Mouse (Mus musculus): Measurements from ENCODE around the gene Lamb3.

The Lamb3 gene

DNA sequence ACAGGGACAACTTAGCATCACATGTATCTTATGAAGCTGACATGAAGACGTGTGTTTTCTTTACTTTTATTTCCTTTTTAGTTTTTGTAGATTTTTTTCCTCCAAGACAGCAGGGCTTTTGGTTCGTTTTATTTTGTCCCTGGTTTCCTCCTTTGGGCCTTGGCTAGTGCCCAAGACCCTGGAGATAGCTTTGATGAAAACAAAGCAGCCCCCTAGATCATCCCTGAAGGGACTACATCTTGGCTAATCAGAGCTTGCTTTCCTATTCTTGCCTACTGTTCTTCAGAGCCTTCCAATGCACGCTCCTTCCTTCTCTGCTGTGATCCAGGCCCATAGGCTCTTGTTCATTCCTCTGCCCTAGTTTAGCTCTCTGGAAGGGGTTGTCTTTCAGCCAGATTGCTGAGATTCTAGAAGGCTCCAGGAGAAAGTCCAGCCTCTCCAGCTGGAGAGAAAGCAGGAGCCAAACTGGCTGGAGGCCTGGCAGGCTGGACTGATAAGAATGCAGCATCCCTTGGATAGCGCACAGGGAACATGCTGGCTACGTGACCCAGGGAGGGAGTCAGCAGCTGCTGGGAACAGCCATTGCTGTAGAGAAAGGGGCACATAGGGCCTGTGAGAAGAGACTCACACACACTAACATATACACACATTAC, 108.3 kb downstream of the Lamb3 start:
- peak; percentile 73 for DNase-seq (ENCODE audit: low read depth, low spot score)

DNA sequence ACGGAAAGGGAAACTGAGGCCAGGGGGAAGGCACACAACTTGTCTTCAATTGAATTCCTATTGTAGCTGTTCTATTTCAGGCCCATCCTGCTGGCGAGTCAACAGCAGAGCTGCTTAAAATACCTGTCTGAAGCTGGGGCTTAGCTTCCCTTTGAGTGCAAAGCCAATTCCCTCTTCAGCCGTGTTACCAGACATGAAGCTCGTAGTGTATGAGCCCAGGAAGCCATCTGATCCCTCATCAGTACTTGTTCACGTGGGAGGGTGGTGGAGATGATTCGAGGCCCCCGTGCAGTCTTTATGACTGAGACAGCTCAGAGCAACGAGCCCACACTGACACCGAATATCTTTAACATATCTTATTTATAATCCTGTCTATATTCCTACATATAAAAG, 108.9 kb downstream of the Lamb3 start:
- no peak for DNase-seq (ENCODE audit: low read depth, low spot score)

DNA sequence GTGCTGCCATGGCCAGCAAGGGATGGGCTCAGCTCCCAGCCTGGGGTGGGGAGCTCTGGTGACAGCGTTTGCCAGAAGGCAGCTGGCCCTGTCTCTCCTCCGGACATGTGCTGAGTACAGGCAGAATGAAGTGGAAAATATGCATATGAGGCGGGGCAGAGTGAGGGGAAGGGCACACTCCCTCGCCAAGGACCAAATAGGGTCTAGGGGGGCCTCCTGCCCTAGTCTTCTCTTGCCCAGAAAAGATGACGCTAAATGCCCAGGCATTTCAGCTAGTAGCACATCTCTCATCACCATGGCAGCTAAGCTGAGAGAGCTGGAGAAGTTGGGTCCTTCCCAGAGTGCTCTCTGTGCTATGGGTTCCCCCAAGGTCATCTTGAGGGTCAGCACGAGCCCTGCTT, 109.7 kb downstream of the Lamb3 start:
- no peak for DNase-seq (ENCODE audit: low read depth, low spot score)

DNA sequence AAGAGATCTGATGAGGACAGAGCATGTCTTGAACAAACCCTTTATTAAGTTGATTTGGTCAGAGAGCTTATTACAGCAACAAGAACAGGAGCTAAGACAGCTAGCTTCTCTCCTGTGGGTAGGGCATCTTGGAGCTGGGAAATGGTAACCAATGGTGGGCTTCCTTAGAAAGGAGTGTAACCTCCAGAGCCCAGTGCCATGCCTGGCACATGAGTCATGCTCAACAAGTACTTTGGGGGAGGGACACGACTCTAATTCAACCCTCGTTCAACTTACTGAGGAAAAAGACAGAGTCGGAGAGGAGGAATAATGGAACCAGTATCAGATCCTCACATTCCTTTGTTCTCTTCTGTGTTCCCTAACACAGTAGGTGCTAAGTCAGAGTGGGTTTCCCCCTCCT, 112.2 kb downstream of the Lamb3 start:
- DNase-seq (ENCODE audit: low read depth, low spot score), result no peak

DNA sequence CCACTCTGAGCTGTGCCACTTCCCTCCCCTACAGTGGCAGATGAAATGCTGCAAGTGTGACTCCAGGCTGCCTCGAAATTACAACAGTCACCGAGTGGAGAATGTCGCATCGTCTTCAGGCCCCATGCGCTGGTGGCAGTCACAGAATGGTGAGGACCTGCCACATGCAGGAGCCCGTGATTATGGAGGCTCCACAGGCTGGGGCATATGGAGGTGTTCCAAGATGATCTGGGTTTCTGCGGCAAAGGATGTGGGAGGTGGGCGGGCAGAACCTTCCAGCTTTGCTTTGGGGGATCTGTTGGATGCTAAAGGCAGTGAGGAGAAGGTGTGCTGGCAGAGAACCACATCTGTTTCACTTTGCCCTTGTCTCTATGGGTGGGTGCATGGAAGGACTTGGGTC, 112.9 kb downstream of the Lamb3 start:
- DNase-seq (ENCODE audit: low read depth, low spot score), result no peak

DNA sequence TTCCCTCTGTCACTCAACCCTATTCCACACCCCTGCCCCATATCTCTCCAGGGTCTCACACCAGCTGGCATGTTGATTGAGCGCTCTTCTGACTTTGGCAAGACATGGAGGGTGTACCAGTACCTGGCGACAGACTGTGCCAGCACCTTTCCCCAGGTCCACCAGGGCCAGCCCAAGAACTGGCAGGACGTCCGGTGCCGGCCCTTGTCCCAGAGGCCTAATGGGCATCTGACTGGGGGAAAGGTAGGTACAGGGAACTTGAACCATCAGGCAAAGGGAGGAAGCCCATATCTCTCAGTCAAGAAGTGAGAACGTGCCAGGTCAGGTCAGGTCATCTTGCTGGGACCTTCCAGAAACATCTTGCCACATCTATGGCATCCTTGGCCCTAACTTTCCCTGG, 116.2 kb downstream of the Lamb3 start:
- no peak for DNase-seq (ENCODE audit: low read depth, low spot score)

DNA sequence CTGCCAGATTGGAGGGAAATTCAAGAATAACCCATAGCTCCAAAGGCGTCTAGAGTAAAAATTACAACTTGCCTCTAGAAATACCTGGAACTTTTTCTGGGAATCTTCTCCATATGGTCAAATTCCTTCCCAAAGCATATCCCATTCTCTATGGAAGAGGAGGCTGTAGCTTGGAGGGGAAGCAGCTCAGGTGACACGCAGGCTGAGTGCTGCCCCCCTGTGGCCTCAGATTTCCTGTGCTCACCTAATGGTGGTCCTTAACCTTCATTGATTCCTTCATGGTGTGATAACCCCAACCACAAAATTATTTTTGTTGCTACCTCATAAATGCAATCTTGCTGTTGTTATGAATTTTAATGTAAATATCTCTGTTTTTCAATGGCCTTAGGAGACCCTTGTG, 116.7 kb downstream of the Lamb3 start:
- no peak for DNase-seq (ENCODE audit: low read depth, low spot score)

DNA sequence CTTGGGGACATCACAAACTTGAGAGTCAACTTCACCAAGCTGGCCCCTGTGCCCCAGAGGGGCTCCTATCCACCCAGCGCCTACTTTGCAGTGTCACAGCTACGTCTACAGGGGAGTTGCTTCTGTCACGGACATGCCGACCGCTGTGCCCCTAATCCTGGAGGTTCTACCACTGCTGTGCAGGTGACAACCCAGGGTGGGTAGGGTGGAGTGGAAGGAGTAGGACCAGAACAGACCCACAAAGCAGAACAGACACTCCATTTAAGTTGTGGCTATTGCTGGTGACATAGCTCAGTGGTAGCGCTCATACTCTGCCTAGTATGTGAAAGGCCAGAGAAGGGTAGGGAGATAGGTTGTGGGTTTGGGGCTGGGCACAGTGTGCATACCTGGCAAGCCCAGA, 118.4 kb downstream of the Lamb3 start:
- DNase-seq (ENCODE audit: low read depth, low spot score), result no peak

DNA sequence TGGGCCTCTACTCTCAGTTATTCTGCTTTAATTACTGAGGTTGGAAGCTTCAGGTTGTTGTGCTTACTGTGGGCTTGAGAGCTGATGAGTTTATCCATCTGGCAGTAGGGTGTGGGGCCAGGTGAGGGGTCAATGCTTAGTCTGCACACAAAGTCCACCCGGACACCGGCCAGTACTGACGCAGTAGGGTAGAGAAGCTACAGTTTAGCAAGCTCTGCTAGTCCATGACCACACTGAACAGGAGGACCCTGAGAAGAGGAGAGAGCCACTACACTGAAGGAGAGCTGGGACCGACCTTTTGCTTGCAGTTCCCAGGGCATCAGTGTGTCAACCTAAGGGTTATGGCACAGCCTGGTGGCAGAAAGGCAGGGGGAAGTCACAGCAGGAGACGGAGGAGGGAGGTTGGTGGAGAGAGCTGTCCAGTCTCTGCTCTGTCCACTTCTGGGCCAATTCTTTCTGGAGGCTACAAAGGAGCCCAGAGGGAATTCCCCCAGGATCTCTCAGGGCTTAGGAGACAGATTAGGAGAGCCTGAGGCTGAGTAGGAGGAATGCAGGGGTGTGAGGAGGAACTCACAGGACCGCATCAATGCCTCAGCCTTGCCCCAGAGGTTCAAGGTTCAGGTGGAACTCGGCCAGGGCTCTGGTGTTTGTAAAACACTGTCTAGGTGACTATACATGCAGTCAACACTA, 119.1 kb downstream of the Lamb3 start:
- DNase-seq (ENCODE audit: low read depth, low spot score), result no peak

DNA sequence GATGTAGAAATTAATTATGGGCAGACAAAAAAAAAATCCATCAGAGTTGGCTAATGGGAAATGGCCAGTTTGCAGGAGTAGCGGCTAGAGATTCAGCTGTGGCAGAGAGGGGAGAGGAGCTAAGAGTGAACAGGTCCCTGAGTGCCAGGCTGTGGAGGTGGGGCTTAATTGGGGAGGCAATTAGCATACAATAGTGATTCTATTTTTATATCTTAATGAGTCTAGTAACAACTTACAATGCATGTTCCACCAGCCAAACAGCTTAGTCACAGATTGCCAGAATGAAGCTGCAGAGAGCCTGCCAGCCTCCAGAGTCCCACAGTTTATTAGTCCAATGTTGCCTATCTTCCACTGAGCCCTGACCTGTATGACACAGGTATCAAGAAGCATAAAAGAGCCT, 119.7 kb downstream of the Lamb3 start:
- no peak for DNase-seq (ENCODE audit: low read depth, low spot score)

DNA sequence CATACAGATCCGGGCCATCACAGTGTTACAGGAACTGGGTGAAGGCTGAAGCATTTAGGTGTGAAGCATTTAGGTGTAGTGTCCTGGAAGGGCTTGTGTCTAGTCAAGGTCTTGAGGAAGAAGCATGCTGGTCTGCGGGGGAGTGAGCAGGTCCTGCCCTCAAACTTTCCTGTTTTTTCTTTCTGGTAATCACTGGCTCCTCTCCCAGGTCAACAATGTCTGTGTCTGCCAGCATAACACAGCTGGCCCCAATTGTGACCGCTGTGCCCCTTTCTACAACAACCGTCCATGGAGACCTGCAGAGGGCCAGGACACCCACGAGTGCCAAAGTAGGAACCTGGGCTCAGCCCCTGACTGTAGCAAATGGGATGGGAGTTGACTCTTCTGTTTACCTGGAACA, 120.2 kb downstream of the Lamb3 start:
- DNase-seq (ENCODE audit: low read depth, low spot score), result no peak

DNA sequence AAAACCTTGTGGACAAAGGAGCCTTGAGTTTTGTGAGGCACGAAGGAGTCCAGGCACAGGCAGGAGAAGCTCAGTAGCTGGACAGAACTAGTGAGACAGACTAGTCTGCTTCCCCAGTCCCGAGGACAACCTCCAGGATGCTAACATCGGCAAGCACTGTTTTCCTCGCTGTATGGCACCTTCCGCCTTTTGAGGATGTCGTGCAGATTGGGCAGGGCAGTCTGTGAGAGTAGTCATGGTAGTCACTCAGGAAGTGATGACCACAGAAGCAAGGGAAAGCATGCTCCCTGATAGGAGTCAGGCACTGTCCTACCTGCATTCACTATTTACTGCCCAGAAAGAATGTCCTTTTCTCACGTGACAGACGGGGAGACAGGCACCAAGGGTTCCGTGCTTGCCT, 122.1 kb downstream of the Lamb3 start:
- no peak for DNase-seq (ENCODE audit: low read depth, low spot score)

DNA sequence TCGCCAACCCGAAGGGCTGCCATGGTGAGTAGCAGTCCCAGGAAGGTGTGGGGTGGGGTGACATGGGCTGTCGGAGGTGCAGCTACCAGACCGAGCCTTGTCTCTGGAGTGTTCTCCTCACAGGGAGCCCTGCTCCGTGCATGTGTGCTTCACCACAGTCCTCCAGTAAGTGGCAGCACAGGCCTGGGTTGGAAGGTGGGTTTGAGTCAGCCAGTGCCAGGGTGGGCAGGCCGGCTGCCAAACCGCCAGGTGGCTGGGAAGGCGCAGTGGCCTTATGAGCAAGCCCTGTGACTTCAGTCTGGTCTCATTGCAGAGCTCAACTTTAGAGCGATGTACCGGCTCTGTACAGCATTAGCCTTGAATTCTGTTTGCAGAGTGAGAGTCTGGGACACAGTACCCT, 122.7 kb downstream of the Lamb3 start:
- peak; percentile 73 for DNase-seq (ENCODE audit: low read depth, low spot score)

DNA sequence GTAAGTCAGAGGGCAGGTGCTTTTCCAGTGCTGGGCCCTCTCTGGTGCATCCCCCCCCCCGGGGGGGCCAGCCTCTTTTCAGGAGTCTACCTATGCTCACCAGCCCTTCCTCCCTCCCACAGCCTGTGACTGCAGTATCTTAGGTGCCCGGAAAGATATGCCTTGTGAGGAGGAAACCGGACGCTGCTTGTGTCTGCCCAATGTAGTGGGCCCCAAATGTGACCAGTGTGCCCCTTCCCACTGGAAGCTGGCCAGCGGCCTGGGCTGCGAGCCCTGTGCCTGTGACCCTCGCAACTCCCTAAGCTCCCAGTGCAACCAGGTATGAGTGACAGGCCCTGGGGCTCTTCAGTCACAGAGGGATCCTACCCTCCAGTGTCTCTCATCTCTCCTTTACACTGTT, 123.1 kb downstream of the Lamb3 start:
- DNase-seq (ENCODE audit: low read depth, low spot score), result no peak

DNA sequence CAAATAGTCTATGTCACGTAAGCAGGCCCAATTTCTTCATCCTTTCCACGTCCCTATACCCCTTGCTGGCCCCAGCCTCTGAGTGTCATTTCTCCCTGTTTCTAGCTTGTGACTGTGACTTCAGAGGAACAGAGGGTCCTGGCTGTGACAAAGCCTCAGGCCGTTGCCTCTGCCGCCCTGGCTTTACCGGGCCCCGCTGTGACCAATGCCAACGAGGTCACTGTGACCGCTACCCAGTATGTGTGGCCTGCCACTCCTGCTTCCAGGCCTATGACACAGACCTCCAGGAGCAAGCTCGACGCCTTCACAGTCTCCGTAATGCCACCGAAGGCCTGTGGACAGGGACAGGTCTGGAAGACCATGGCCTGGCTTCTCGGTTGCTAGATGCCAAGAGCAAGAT, 124.5 kb downstream of the Lamb3 start:
- DNase-seq (ENCODE audit: low read depth, low spot score), result no peak

DNA sequence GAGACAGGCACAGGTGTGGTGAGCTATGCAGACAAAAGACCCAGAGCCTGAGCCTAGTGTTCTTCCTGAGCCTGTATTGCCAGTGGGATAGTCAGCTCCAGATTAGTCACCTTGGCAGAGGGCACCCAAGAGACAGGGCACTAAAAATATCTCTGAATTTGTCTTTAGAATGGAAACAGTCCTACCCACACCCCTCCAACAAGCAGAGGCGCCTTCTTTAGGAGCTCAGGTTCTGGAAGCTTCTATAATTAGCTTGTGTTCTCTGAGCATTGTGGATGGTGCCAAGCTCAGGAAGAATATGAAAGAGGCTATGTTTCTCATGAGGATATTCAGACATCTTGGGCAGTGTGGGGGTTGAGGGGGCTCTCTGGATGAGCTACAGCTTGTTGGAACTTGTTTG, 125.2 kb downstream of the Lamb3 start:
- DNase-seq (ENCODE audit: low read depth, low spot score), result peak; percentile 80

DNA sequence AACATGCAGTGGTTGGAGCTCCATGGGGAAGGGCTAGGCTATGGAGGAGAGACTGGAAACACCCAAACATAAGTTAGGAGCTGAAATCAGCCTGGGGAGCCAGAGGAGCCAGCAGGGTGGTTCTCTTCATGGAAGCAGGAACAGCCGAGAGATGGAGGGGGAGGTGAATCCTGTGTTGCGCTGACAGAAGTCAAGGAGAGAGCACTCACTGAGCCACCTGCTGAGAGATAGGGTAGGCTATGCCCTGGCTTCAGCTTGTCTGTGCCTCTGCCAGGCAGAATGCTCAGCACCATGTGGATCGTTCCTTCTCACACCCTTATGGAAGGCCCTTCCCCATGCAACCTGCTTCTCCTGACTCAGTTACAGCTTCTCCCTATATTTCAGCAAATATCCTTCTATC, 126.3 kb downstream of the Lamb3 start:
- DNase-seq (ENCODE audit: low read depth, low spot score), result no peak

DNA sequence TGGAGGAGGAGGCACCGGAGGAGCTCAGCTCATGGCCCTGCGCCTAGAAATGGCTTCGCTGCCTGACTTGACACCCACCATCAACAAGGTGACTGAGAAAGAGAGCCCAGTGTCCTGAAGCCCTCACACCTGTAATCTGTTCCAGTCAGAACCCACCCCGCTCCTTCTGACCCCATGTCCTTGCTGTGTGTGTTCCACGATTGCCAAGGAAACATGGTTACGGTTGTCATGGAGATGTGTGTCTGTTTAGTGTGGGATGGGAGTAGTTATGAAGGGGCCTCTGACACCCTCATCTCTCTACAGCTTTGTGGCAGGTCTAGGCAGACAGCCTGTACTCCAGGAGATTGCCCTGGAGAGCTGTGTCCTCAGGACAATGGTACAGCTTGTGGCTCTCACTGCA, 127.0 kb downstream of the Lamb3 start:
- no peak for DNase-seq (ENCODE audit: low read depth, low spot score)

DNA sequence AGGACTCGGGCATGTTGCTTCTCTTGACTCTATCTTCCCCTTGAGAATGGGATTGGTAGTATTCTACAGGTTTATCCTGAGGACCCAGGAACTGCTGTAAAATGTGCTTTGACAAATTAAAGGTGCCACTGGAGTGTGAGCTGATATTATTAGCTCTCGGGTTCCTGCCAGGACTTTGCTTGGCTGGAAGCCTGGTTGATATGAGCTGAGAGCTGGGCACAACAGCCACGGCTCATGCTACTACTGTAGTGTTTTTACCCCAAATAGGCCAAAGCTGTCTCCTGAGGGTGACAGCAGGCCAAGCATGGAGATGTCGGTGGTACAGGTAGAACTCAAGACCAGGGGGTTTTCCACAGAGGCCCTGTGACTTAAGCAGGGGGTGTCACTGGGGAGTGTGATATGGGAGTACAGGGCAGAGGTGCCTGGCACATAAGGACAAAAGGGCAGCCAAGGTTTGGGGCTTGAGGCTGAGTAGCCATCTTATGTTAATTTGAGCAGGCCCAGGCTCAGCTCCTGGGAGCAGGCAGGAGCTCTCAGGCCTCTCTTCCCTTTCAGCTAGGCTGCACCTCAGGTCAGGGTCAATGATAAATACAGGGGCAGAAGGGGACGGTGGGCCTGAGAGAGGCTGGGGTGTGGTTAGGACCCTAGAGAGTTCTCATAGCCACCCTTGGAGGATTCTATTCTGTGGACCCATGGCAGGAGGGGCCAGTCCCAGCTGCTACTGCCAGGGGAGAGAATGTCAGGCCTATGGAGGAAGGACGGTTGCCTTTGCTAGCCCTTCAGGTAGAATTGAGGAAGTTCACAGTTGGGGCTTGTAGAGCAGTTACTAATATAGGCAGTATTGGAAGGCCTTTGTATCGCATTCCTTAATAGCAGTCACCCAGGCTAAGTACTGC, 128.9 kb downstream of the Lamb3 start:
- no peak for DNase-seq (ENCODE audit: low read depth, low spot score)

DNA sequence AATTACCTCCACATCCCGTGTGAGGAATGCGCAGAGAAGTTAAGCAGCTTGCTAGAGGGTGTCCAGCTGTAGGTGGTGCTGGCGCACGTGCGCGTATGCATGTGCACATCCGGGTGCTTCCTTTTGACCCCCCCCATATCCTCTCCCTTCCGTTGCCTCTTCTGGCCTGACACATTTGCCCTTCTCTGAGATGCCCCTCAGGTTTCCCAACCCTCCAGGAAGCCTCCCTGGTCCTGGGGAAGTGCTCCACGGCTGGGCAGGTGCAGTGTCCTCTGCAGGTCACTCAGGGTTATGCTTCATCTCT, 129.5 kb downstream of the Lamb3 start:
- DNase-seq (ENCODE audit: low read depth, low spot score), result no peak

DNA sequence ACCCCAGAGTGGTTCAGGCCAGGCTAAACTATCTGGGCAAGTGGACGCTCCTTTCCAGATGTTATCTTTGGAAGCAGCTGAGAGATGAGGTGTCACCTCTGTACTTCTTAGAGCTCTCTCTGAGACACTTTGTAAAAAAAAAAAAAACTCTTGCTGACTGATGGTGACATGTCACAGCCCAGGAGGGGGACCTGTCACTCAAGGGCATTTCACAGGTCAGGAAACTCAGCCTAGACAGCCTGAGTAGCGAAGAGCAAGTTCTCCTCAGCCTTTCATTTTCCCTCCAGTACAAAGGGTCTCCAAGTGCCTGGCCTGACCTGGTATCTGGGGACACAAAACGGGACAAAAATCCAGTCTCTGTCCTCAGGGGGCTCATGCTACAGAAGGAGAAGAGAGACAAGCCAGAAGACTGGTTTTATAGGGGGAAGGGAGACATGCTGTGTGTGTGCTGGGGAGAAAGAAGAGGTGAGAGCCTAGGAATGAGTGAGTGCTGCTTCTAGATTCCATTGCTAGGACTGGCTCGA, 130.3 kb downstream of the Lamb3 start:
- DNase-seq (ENCODE audit: low read depth, low spot score), result no peak

DNA sequence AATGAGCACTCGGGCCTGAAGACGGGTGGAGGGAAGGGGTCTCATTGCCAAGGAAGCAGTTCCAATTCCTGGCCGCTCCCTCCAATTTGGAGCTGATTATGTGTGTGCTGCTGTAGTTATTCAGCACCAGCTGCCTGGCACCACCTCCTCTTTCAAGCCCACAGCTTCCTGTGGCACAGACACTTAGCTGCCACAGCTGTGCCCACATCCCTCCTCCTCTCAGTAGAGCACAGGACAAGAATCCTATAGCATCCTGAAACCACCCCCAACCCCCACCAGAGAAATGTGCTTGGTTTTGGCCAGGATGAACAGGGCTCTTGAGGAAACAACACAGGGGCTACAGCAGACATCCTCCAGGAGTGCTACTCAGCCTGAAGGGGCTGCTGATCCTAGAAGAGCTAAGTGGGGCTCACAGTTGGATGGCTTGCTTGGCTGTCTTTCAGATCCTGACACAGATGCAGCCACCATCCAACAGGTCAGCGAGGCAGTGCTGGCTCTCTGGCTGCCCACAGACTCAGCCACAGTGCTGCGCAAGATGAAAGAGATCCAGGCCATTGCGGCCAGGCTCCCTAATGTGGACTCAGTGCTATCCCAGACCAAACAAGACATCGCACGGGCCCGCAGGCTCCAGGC, 131.0 kb downstream of the Lamb3 start:
- DNase-seq (ENCODE audit: low read depth, low spot score), result peak; percentile 88
